Mouse (Mus musculus): ENCODE measurements at regions not wholly inside any gene's neighbourhood (a gene's known extent, or its start where the extent isn't known, plus 50 kb on each side); places are given as distances from the start of the nearest gene placed in this dataset.

DNA sequence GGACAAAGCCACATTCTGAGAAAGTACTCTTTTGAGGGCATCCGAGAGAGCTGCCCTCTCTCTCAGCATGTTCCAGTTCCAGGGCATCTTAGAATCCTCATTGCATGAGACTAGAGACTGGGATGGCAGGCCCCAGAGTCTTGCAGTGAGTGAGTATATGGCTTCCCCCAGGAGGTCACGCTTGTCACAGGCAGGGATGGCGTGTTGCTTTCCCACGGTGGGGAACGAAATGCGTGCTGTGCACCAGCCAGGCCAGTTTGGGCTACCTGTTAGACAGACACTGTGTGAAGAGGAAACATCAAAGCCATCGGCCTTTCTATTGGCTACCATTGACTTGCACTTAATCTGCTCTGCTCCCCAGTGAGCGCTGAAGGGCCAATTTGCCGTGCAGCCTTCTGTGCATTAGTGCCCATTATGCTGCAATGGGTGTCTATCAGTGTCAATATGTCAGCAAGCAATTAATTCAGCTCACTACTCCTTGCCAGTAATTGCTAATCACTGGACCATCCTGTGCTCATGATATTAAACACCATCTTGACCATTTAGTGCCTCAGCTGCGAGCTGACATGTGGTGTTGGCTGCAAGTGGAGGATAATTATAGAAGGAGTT is 191.3 kb upstream of the A230072I06Rik start:
- no peak overlapping the region for H3K9ac ChIP-seq (ENCODE audit: insufficient read depth, low read depth)
- in situ Hi-C loops (cut with MboI; ENCODE audit: low pct_ligation_motif_present, low pct_unique_long_range_greater_than_20kb, low sequenced_read_pairs) (no loop called here), dilution Hi-C loops (cut with MboI; ENCODE audit: extremely low pct_ligation_motif_present, extremely low pct_unique_long_range_greater_than_20kb, low sequenced_read_pairs) (no loop called here)
- H3K27me3 ChIP-seq (replicated peaks) = peaks cover 50% of the 10 kb centered on the region
- no peak for DNase-seq (ENCODE audit: extremely low read depth)
- TF ChIP-seq HCFC1 (IDR thresholded peaks at IDR 0.05; ENCODE audit: low read depth, low read length) (no peak), JUN (IDR thresholded peaks at IDR 0.05; ENCODE audit: insufficient read depth, low read depth, low read length) (no peak), POLR2AphosphoS2 (IDR thresholded peaks at IDR 0.05; ENCODE audit: low read depth, low read length) (no peak), NELFE (IDR thresholded peaks at IDR 0.05; ENCODE audit: low read depth, low read length) (no peak), RAD21 (IDR thresholded peaks at IDR 0.05; ENCODE audit: low read depth, low read length) (no peak), MYC (IDR thresholded peaks at IDR 0.05; ENCODE audit: low read depth, low read length) (no peak), CHD2 (IDR thresholded peaks at IDR 0.05; ENCODE audit: low read length) (no peak), EP300 (IDR thresholded peaks at IDR 0.05; ENCODE audit: low read length) (no peak), SIN3A (IDR thresholded peaks at IDR 0.05; ENCODE audit: low read length) (no peak), SMC3 (IDR thresholded peaks at IDR 0.05; ENCODE audit: low read depth, low read length) (no peak), ETS1 (conservative IDR thresholded peaks at IDR 0.05; ENCODE audit: low read depth, low read length) (no peak)
- no peaks in the 10 kb centered on the region for H3K36me3 ChIP-seq (replicated peaks in 1 of 2; ENCODE audit: control insufficient read depth in 1 of 2, insufficient read depth in 1 of 2, low read length in 1 of 2)
- H3K27ac ChIP-seq (ENCODE audit: insufficient read depth, low read depth) = no peak overlapping the region
- no peak overlapping the region for H3K4me2 ChIP-seq (ENCODE audit: insufficient read depth, low read depth, poor library complexity, severe bottlenecking)
- no peak overlapping the region for H3K4me3 ChIP-seq (replicated peaks in 1 of 3; ENCODE audit: low read depth in 2 of 3, low read length in 2 of 3, poor library complexity in 1 of 3)
- no peaks in the 10 kb centered on the region for H3K4me1 ChIP-seq (ENCODE audit: control insufficient read depth in 1 of 2, insufficient read depth in 2 of 2)
- no peaks in the 10 kb centered on the region for H3K9me3 ChIP-seq (replicated peaks; ENCODE audit: low read length)
- no peaks in the 10 kb centered on the region for H3K79me2 ChIP-seq (replicated peaks; ENCODE audit: control insufficient read depth, extremely low read depth, insufficient read depth, poor library complexity, severe bottlenecking)

DNA sequence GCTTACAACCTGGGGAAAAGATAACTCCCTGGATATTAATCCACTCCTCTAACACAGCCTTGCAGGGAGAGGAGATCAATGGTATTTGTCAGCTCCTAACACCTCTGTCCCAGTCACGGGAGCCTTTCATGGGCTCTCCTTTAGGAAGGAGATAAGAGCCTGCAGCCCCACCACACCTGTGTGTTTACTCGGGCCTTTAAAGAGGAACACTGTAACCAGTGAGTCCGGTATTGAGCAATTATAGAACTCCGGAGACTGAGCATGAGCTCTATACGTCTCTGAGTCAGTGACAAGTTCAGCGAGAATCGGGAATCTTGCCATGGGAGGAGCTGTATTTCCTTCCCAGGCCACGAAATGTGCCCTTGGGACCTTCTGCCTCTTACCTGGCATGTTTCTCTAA is 178.5 kb upstream of the A230072I06Rik start:
- in situ Hi-C loops (cut with MboI; ENCODE audit: low pct_ligation_motif_present, low pct_unique_long_range_greater_than_20kb, low sequenced_read_pairs) (no loop called here), dilution Hi-C loops (cut with MboI; ENCODE audit: extremely low pct_ligation_motif_present, extremely low pct_unique_long_range_greater_than_20kb, low sequenced_read_pairs) (no loop called here)
- no peak overlapping the region for H3K27ac ChIP-seq (ENCODE audit: insufficient read depth, low read depth)
- no peaks in the 10 kb centered on the region for H3K36me3 ChIP-seq (replicated peaks in 1 of 2; ENCODE audit: control insufficient read depth in 1 of 2, insufficient read depth in 1 of 2, low read length in 1 of 2)
- no peak overlapping the region for H3K4me3 ChIP-seq (replicated peaks in 1 of 3; ENCODE audit: low read depth in 2 of 3, low read length in 2 of 3, poor library complexity in 1 of 3)
- peaks cover 76% of the 10 kb centered on the region for H3K27me3 ChIP-seq (replicated peaks)
- no peaks in the 10 kb centered on the region for H3K4me1 ChIP-seq (ENCODE audit: control insufficient read depth in 1 of 2, insufficient read depth in 2 of 2)
- H3K4me2 ChIP-seq (ENCODE audit: insufficient read depth, low read depth, poor library complexity, severe bottlenecking) = no peak overlapping the region
- no peaks in the 10 kb centered on the region for H3K79me2 ChIP-seq (replicated peaks; ENCODE audit: control insufficient read depth, extremely low read depth, insufficient read depth, poor library complexity, severe bottlenecking)
- no peak overlapping the region for H3K9ac ChIP-seq (ENCODE audit: insufficient read depth, low read depth)
- no peak for DNase-seq (ENCODE audit: extremely low read depth)
- TF ChIP-seq TBP (conservative IDR thresholded peaks at IDR 0.05; ENCODE audit: low read depth, low read length) = no peak
- TF ChIP-seq POLR2AphosphoS2 (IDR thresholded peaks at IDR 0.05; ENCODE audit: low read depth, low read length) = no peak
- no peak for TF ChIP-seq EP300 (IDR thresholded peaks at IDR 0.05; ENCODE audit: low read length)
- no peak for TF ChIP-seq ZMIZ1 (IDR thresholded peaks at IDR 0.05; ENCODE audit: low read depth, low read length)
- no peak for TF ChIP-seq SIN3A (IDR thresholded peaks at IDR 0.05; ENCODE audit: low read length)
- TF ChIP-seq CHD1 (IDR thresholded peaks at IDR 0.05; ENCODE audit: low read depth, low read length) = no peak
- TF ChIP-seq ETS1 (conservative IDR thresholded peaks at IDR 0.05; ENCODE audit: low read depth, low read length) = no peak
- no peak for TF ChIP-seq NRF1 (IDR thresholded peaks at IDR 0.05; ENCODE audit: low read depth, low read length)
- no peak for TF ChIP-seq USF1 (IDR thresholded peaks at IDR 0.05; ENCODE audit: low read depth, low read length)
- no peak for TF ChIP-seq UBTF (IDR thresholded peaks at IDR 0.05; ENCODE audit: low read depth, low read length)
- TF ChIP-seq JUN (IDR thresholded peaks at IDR 0.05; ENCODE audit: insufficient read depth, low read depth, low read length) = no peak
- no peak for TF ChIP-seq POLR2A (IDR thresholded peaks at IDR 0.05; ENCODE audit: low read depth, low read length)
- no peak for TF ChIP-seq MAZ (IDR thresholded peaks at IDR 0.05; ENCODE audit: low read depth, low read length)
- no peak for TF ChIP-seq ZNF384 (IDR thresholded peaks at IDR 0.05; ENCODE audit: low read depth, low read length)
- no peak for TF ChIP-seq ZKSCAN1 (IDR thresholded peaks at IDR 0.05; ENCODE audit: borderline replicate concordance, low read depth, low read length)
- no peak for TF ChIP-seq E2F4 (IDR thresholded peaks at IDR 0.05; ENCODE audit: insufficient replicate concordance, low read depth, low read length)
- TF ChIP-seq MEF2A (IDR thresholded peaks at IDR 0.05; ENCODE audit: borderline replicate concordance, low read depth, low read length) = no peak
- no peak for TF ChIP-seq RCOR1 (conservative IDR thresholded peaks at IDR 0.05; ENCODE audit: low read depth, low read length)
- no peak for TF ChIP-seq JUND (conservative IDR thresholded peaks at IDR 0.05; ENCODE audit: low read depth, low read length)
- TF ChIP-seq GABPA (IDR thresholded peaks at IDR 0.05; ENCODE audit: insufficient replicate concordance, low read depth, low read length) = no peak
- H3K9me3 ChIP-seq (replicated peaks; ENCODE audit: low read length) = no peaks in the 10 kb centered on the region
